Mouse (Mus musculus) heart, postnatal 0 days (tissue): Measurements from ENCODE around the gene Icos.

ENCODE experiments used
- CTCF ChIP-seq: IDR thresholded peaks from 2 replicates; pipeline ENCODE4 v1.5.1; 2016; ENCODE audit warnings: antibody characterized with exemption, control low read depth, low read depth
- EP300 ChIP-seq: IDR thresholded peaks from 2 replicates; pipeline ENCODE4 v1.6.1; 2016; ENCODE audit warnings: antibody characterized with exemption, low read depth

GRCm38 (mm10) chr1:60938256-60938655, 39.5 kb upstream of the Icos start:
- no peak for TF ChIP-seq CTCF
- TF ChIP-seq EP300, result no peak
